Mouse (Mus musculus) adrenal gland (tissue): ENCODE results near the gene Cmtm8.

Experiments
- intact Hi-C: fragments of 180-260 bp; cut with DNase I; formaldehyde crosslinking; loops from one replicate; pipeline ENCODE4 v1.15.1; 2025

Cmtm8 gene

GRCm38 (mm10) chr9:114760353-114760752, 83.6 kb downstream of the Cmtm8 start:
- intact Hi-C loops, result loop anchor here (5.0 kb wide), 1 partner anchor 57 kb away; no protein-coding TSS in a partner anchor

- intact Hi-C loops, result loop anchor here (5.0 kb wide), 1 partner anchor 57 kb away; no protein-coding TSS in a partner anchor
Measured at GRCm38 (mm10) chr9:114759886-114760285, 84.1 kb downstream of the Cmtm8 start.

GRCm38 (mm10) chr9:114758801-114759200, 85.2 kb downstream of the Cmtm8 start:
- intact Hi-C loops, result no loop called here

GRCm38 (mm10) chr9:114758272-114758671, 85.7 kb downstream of the Cmtm8 start:
- intact Hi-C loops, result no loop called here

- intact Hi-C loops, result loop anchor here (5.0 kb wide), 1 partner anchor 44 kb away; no protein-coding TSS in a partner anchor
Measured at GRCm38 (mm10) chr9:114752863-114753484, 91.0 kb downstream of the Cmtm8 start.

GRCm38 (mm10) chr9:114752311-114752710, 91.6 kb downstream of the Cmtm8 start:
- intact Hi-C loops, result loop anchor here (5.0 kb wide), 1 partner anchor 45 kb away; no protein-coding TSS in a partner anchor

- intact Hi-C loops, result loop anchor here (5.0 kb wide), 1 partner anchor 46 kb away; no protein-coding TSS in a partner anchor
Measured at GRCm38 (mm10) chr9:114751582-114751981, 92.4 kb downstream of the Cmtm8 start.

- intact Hi-C loops, result no loop called here
Measured at GRCm38 (mm10) chr9:114747466-114747865, 96.5 kb downstream of the Cmtm8 start.

GRCm38 (mm10) chr9:114747012-114747411, 96.9 kb downstream of the Cmtm8 start:
- intact Hi-C loops, result no loop called here

- intact Hi-C loops, result no loop called here
Measured at GRCm38 (mm10) chr9:114745654-114746053, 98.3 kb downstream of the Cmtm8 start.

- intact Hi-C loops, result no loop called here
Measured at GRCm38 (mm10) chr9:114745163-114745562, 98.8 kb downstream of the Cmtm8 start.

- intact Hi-C loops, result no loop called here
Measured at GRCm38 (mm10) chr9:114742731-114743130, 101.2 kb downstream of the Cmtm8 start.

GRCm38 (mm10) chr9:114740336-114740735, 103.6 kb downstream of the Cmtm8 start:
- intact Hi-C loops, result no loop called here
